Mouse (Mus musculus) ovary, adult 2 months (tissue): ENCODE data around the gene Usp43. TPM values are rescaled to one million over a fixed set of nuclear protein-coding genes. Genes with fewer than 3 reads are reported as not detected.

Experiments used
- polyA plus RNA-seq: library from polyadenylated mRNA; depleted of rRNA; stranded (reverse); fragments of >200 nt; gene quantifications from 2 replicates; pipeline ENCODE4 v1.2.3, GENCODE M21; 2012; rRNA removed

The Usp43 gene
- polyA plus RNA-seq: 7.1 and 10.5 TPM in 2 replicates

DNA sequence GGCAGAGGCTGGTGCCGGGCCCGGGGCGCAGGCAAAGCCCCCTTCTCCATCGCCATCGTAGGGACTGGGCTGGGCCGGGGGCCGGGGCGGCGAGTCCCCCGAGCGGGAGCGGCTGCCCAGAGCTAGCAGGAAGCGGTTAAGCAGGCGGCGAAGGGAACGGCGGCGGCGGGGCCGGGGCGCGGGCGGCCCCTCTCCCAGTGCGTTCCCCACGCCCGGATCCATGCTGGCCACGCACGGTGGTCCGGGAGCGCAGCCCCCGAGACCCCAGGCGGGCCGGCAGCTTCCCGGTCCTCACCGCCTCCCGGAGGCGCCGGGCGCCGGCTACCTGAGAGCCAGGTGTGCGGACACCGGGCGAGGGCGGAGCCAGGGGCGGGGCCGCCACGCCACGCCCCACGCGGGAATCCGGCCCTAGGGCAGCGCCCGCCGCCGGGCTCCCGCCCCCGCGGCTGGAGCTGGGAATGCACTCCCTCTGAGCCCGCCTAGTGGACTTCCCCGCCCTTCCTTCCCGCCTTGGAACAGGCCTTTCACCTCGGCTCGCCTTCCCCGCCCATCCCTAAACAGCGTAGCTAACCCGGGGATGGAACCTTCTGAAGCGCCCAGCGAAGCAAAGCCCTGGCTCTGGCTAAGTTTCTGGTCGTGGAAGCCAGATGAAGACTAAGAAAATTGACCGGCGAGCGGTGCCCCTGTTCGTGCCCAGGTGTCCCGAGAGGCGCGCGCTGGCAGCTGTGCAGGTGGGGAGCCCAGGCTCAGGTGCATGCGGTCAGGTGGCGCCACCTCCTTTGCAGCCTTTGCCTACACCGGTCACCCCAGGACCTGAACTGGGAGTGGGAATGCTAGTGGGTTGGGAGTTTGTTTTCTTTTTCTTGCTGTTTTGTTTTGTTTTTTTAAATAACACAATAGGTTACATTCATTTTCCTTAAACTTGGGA is at the start of gene Usp43:
Usp43 (minus strand) TSS at position 327 of the 928 bp plus-strand sequence.

DNA sequence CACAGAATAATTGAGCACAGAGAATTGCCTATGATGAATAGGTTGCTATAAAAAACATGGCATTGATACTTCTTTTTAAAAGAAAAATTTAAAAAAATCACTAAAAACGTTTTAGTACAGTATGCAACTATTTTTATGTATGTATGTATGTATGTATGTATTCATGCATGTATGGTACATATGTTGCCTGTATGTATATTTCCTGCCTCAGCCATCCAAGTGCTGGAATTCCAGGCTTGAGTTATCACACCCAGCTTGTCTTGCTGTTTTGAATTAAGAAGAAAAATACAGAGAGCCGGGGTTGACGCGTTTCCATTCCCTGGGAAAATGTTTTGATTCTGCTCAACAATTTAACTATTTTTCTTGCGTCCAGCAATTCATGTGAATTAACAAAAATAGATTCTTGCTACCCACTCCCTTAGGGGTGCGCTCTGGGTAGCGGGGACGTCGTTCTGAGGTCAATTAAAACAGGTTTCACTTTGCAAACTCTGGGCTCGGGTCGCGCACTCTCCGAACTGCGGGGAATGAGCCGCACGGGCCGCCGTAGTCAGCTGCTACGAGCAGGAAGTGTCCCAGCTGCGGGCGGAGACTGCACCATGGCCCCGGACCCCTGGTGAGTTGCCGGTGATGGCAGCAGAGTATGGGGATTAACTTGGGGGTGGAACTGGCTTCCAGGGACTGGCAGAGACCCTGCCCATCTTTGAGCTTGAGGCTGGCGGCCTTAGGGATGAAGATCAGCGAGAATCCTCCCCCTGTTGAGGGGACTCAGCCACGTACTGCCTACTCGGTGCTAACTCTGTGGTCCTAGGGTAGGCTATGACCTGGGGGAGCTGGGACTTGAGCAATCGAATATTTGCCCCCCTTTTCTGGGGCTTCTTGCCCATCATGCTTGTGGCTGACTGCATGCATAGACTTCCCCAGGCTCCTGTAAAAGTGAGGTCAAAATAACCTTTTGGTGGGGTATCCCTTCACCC is 44.2 kb upstream of the Usp43 start, which contains the start of gene Stx8:
Stx8 (plus strand) TSS at position 289 of the 974 bp plus-strand sequence.

DNA sequence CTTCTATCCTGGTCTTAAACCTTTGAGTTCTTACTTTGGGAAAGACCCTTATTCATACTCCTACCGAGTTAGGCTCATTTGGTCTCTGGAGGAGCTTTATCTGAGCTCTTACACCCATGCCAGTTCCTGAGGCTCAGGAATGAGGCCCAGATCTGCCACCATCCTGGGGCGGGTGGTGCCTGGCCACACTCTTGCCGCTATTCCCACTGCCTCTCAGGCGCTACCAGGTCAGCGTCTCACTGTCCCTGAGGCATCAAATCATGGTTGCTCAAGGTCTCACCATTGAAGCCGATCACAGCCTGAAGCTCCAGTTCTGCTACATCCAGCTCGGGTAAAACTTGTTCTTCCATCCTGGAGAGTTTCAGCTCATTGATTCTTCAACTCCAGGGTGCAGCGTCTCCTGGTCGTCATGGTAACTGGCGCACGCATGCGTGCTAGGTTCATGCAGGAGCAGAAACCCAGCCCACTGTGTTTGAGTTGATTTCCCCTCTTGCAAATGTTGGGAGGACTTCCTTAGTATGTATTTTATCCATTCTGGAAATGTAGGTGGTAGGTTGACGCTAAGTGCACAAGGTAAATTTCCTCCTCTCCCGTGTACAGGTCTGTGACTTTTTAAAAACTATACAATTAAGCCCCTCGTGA is 43.4 kb upstream of the Usp43 start, which contains the start of gene Cfap52:
Cfap52 (minus strand) TSS at position 410 of the 642 bp plus-strand sequence.

Other genes with a start within 250 kb of the Usp43 start
- gene Rcvrn, start 226.8 kb downstream of the Usp43 start, polyA plus RNA-seq: 0.26 TPM in 1 of 2 replicates, not detected in the other
- not detected in 2 replicates for gene Glp2r, start 151.0 kb downstream of the Usp43 start, polyA plus RNA-seq
- gene Gsg1l2, start 147.5 kb downstream of the Usp43 start, polyA plus RNA-seq: not detected in 2 replicates
- gene Dhrs7c, start 124.0 kb downstream of the Usp43 start, polyA plus RNA-seq: not detected in 2 replicates
- 4.7 and 5.6 TPM in 2 replicates for gene Cfap52, start 43.5 kb upstream of the Usp43 start, polyA plus RNA-seq
- gene Stx8, start 44.0 kb upstream of the Usp43 start, polyA plus RNA-seq: 2.4 and 3.0 TPM in 2 replicates